Mouse (Mus musculus): ENCODE measurements around the gene Wdr91. TPM values are rescaled to one million over a fixed set of nuclear protein-coding genes. Genes with fewer than 3 reads are reported as not detected.

Gene Wdr91
- polyA plus RNA-seq, 1 experiment from 2014 or later: 7.2 TPM

GRCm38 (mm10) chr6:34868507-34869217 is 42.0 kb downstream of the Wdr91 start:
- no peak overlapping the region for H3K9ac ChIP-seq (ENCODE audit: low read depth, low read length)
- WGBS: 77% methylated on average over 20 of the region's 20 CpGs
- no peaks in the 10 kb centered on the region for H3K9me3 ChIP-seq (ENCODE audit: control insufficient read depth, low read length)
- no peaks in the 10 kb centered on the region for H3K27me3 ChIP-seq (replicated peaks; ENCODE audit: control insufficient read depth, insufficient read depth, low read length)
- no peak overlapping the region for H3K27ac ChIP-seq (ENCODE audit: low read length)
- H3K4me3 ChIP-seq (ENCODE audit: low read length): no peak overlapping the region
- H3K4me2 ChIP-seq (ENCODE audit: low read depth, low read length): no peak overlapping the region
- H3K4me1 ChIP-seq (ENCODE audit: control insufficient read depth, insufficient read depth, low read length): peaks cover 27% of the 10 kb centered on the region
- no peaks in the 10 kb centered on the region for H3K36me3 ChIP-seq (ENCODE audit: control insufficient read depth, insufficient read depth, low read length)
- ATAC-seq: no peak

- H3K36me3 ChIP-seq (ENCODE audit: control insufficient read depth, insufficient read depth, low read length): no peaks in the 10 kb centered on the region
- 80% methylated on average over 10 of the region's 10 CpGs for WGBS
- H3K27me3 ChIP-seq (replicated peaks; ENCODE audit: control insufficient read depth, insufficient read depth, low read length): no peaks in the 10 kb centered on the region
- no peak overlapping the region for H3K9ac ChIP-seq (ENCODE audit: low read depth, low read length)
- H3K9me3 ChIP-seq (ENCODE audit: control insufficient read depth, low read length): no peaks in the 10 kb centered on the region
- H3K4me1 ChIP-seq (ENCODE audit: control insufficient read depth, insufficient read depth, low read length): peaks cover 32% of the 10 kb centered on the region
- no peak for ATAC-seq
- no peak overlapping the region for H3K4me3 ChIP-seq (ENCODE audit: low read length)
- H3K27ac ChIP-seq (ENCODE audit: low read length): no peak overlapping the region
- H3K4me2 ChIP-seq (ENCODE audit: low read depth, low read length): no peak overlapping the region
Observed at GRCm38 (mm10) chr6:34867995-34868350, 42.7 kb downstream of the Wdr91 start.

- 75% methylated on average over 16 of the region's 16 CpGs for WGBS
- no peak overlapping the region for H3K4me2 ChIP-seq (ENCODE audit: low read depth, low read length)
- H3K4me1 ChIP-seq (ENCODE audit: control insufficient read depth, insufficient read depth, low read length): peaks cover 37% of the 10 kb centered on the region
- no peak overlapping the region for H3K9ac ChIP-seq (ENCODE audit: low read depth, low read length)
- H3K36me3 ChIP-seq (ENCODE audit: control insufficient read depth, insufficient read depth, low read length): no peaks in the 10 kb centered on the region
- H3K27ac ChIP-seq (ENCODE audit: low read length): no peak overlapping the region
- no peaks in the 10 kb centered on the region for H3K9me3 ChIP-seq (ENCODE audit: control insufficient read depth, low read length)
- no peak overlapping the region for H3K4me3 ChIP-seq (ENCODE audit: low read length)
- ATAC-seq: no peak
- no peaks in the 10 kb centered on the region for H3K27me3 ChIP-seq (replicated peaks; ENCODE audit: control insufficient read depth, insufficient read depth, low read length)
Observed at GRCm38 (mm10) chr6:34867301-34867994, 43.2 kb downstream of the Wdr91 start.

- WGBS: 70% methylated on average over 8 of the region's 8 CpGs
- ATAC-seq: no peak
- Histone ChIP-seq H3K4me2 (ENCODE audit: low read depth, low read length) (no peak overlapping the region), H3K4me1 (ENCODE audit: control insufficient read depth, insufficient read depth, low read length) (peaks cover 37% of the 10 kb centered on the region), H3K9me3 (ENCODE audit: control insufficient read depth, low read length) (no peaks in the 10 kb centered on the region), H3K36me3 (ENCODE audit: control insufficient read depth, insufficient read depth, low read length) (no peaks in the 10 kb centered on the region), H3K4me3 (ENCODE audit: low read length) (no peak overlapping the region), H3K27ac (ENCODE audit: low read length) (no peak overlapping the region), H3K27me3 (replicated peaks; ENCODE audit: control insufficient read depth, insufficient read depth, low read length) (no peaks in the 10 kb centered on the region), H3K9ac (ENCODE audit: low read depth, low read length) (peak overlapping the region; percentile 19; the same call in 1 of the 2 replicates)
Observed at GRCm38 (mm10) chr6:34866786-34867185, 43.9 kb downstream of the Wdr91 start.

- H3K4me1 ChIP-seq (ENCODE audit: control insufficient read depth, insufficient read depth, low read length): peaks cover 36% of the 10 kb centered on the region
- no peaks in the 10 kb centered on the region for H3K27me3 ChIP-seq (replicated peaks; ENCODE audit: control insufficient read depth, insufficient read depth, low read length)
- no peak overlapping the region for H3K4me2 ChIP-seq (ENCODE audit: low read depth, low read length)
- H3K36me3 ChIP-seq (ENCODE audit: control insufficient read depth, insufficient read depth, low read length): no peaks in the 10 kb centered on the region
- H3K4me3 ChIP-seq (ENCODE audit: low read length): no peak overlapping the region
- WGBS: 43% methylated on average over 7 of the region's 7 CpGs
- H3K27ac ChIP-seq (ENCODE audit: low read length): peak overlapping the region; percentile 64
- peak; percentile 74 for ATAC-seq
- H3K9me3 ChIP-seq (ENCODE audit: control insufficient read depth, low read length): no peaks in the 10 kb centered on the region
- no peak overlapping the region for H3K9ac ChIP-seq (ENCODE audit: low read depth, low read length)
Observed at GRCm38 (mm10) chr6:34865711-34866593, 44.7 kb downstream of the Wdr91 start.

GRCm38 (mm10) chr6:34865213-34865612 is 45.5 kb downstream of the Wdr91 start:
- Histone ChIP-seq H3K4me2 (ENCODE audit: low read depth, low read length) (no peak overlapping the region), H3K27me3 (replicated peaks; ENCODE audit: control insufficient read depth, insufficient read depth, low read length) (no peaks in the 10 kb centered on the region), H3K36me3 (ENCODE audit: control insufficient read depth, insufficient read depth, low read length) (no peaks in the 10 kb centered on the region), H3K9ac (ENCODE audit: low read depth, low read length) (no peak overlapping the region), H3K9me3 (ENCODE audit: control insufficient read depth, low read length) (no peaks in the 10 kb centered on the region), H3K4me1 (ENCODE audit: control insufficient read depth, insufficient read depth, low read length) (peaks cover 35% of the 10 kb centered on the region), H3K27ac (ENCODE audit: low read length) (peak overlapping the region; percentile 54), H3K4me3 (ENCODE audit: low read length) (no peak overlapping the region)
- WGBS: 44% methylated on average over 5 of the region's 5 CpGs
- ATAC-seq: no peak

- no peak overlapping the region for H3K27ac ChIP-seq (ENCODE audit: low read length)
- 75% methylated on average over 9 of the region's 9 CpGs for WGBS
- no peaks in the 10 kb centered on the region for H3K9me3 ChIP-seq (ENCODE audit: control insufficient read depth, low read length)
- no peak overlapping the region for H3K4me2 ChIP-seq (ENCODE audit: low read depth, low read length)
- peaks cover 33% of the 10 kb centered on the region for H3K4me1 ChIP-seq (ENCODE audit: control insufficient read depth, insufficient read depth, low read length)
- H3K36me3 ChIP-seq (ENCODE audit: control insufficient read depth, insufficient read depth, low read length): no peaks in the 10 kb centered on the region
- H3K9ac ChIP-seq (ENCODE audit: low read depth, low read length): no peak overlapping the region
- no peak for ATAC-seq
- H3K27me3 ChIP-seq (replicated peaks; ENCODE audit: control insufficient read depth, insufficient read depth, low read length): no peaks in the 10 kb centered on the region
- H3K4me3 ChIP-seq (ENCODE audit: low read length): no peak overlapping the region
Observed at GRCm38 (mm10) chr6:34863786-34864514, 46.7 kb downstream of the Wdr91 start.

GRCm38 (mm10) chr6:34862791-34863403 is 47.8 kb downstream of the Wdr91 start, which contains the start of gene Tmem140:
TSS of gene Tmem140 (plus strand) at chr6:34863146.
- peak; percentile 67 for ATAC-seq
- peak within 1 kb of the TSS; percentile 28; the same call in 1 of the 2 replicates for H3K27ac ChIP-seq (ENCODE audit: low read length)
- no peaks in the 10 kb centered on the region for H3K36me3 ChIP-seq (ENCODE audit: control insufficient read depth, insufficient read depth, low read length)
- peak within 1 kb of the TSS; percentile 45 for H3K4me3 ChIP-seq (ENCODE audit: low read length)
- WGBS: 20% methylated on average over 11 of the region's 11 CpGs
- peak within 1 kb of the TSS; percentile 56 for H3K9ac ChIP-seq (ENCODE audit: low read depth, low read length)
- H3K27me3 ChIP-seq (replicated peaks; ENCODE audit: control insufficient read depth, insufficient read depth, low read length): no peaks in the 10 kb centered on the region
- H3K4me2 ChIP-seq (ENCODE audit: low read depth, low read length): peak within 1 kb of the TSS; percentile 46
- H3K9me3 ChIP-seq (ENCODE audit: control insufficient read depth, low read length): no peaks in the 10 kb centered on the region; the same call in 1 of the 2 replicates
- H3K4me1 ChIP-seq (ENCODE audit: control insufficient read depth, insufficient read depth, low read length): peaks cover 33% of the 10 kb centered on the region
